Mouse (Mus musculus) left cerebral cortex, postnatal 10 days (tissue): ENCODE measurements around the gene Olfr170. TPM values are rescaled to one million over a fixed set of nuclear protein-coding genes. Genes with fewer than 3 reads are reported as not detected.
"Not testable (repeated sequence)": the region's sequence is repeated elsewhere in the genome, so short reads cannot be mapped to it uniquely, and the experiment has no call there.

Source experiments
- DNase-seq, 2 experiments: peaks; one replicate each; pipeline ENCODE4 v3.0.0; 2021 to 2022; ENCODE audit warnings: low spot score in 2 of 2, mixed read lengths in 1 of 2; ENCODE audit errors: extremely low spot score in 1 of 2
- intact Hi-C: fragments of 180-260 bp; cut with DNase I; formaldehyde crosslinking; loops from one replicate; pipeline ENCODE4 v1.15.1; 2025
- total RNA-seq, 2 experiments: library from RNA; stranded (reverse); gene quantifications; 2 replicates each; pipeline ENCODE4 v1.2.3; 2021

The Olfr170 gene
- total RNA-seq: not detected

DNA sequence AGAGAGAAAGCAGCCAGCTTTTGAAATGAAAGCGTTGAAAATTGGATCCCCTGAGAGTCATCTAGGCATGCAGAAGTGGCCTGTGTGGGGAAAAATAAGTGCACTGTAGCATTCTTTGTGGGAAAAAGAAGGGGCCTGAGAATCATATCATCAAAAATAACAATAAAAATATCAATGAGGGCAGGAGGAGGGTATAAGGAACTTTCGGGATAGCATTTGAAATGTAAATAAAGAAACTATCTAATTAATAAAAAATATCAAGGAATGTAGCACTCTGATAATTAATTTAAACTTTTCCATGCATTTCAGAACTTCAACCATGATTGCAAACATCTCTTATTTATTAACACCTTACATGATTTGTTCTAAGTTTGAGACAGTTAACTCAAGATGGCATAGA is at the start of gene Olfr170:
TSS of gene Olfr170 (minus strand) at position 101 of the 400 bp plus-strand sequence.
- intact Hi-C loops: not testable (repeated sequence)

DNA sequence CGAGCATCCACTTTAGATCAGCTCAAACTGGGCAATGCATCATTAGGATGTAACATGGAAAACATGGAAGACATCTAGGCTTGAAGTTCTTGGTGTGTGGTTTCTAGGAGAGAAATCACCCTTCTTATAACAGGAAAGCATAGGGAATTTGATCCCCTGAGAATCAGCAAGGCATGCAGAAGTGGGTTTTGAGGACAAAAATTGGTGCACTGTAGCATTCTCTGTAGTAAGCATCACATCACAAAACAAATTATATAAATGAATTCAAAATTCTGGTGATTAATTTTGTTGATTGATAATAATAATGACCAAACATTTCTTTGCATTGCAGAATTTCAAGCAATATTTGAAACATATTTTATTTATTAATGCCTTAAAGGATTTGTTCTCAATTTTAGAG is 18.1 kb upstream of the Olfr170 start, which contains the start of gene Olfr171:
TSS of gene Olfr171 (minus strand) at position 101 of the 400 bp plus-strand sequence.
- DNase-seq: no peak
- intact Hi-C loops: no loop called here

More for the DNA sequence above, at the start of gene Olfr170:
- DNase-seq: not testable (repeated sequence)

- intact Hi-C loops: no loop called here
- no peak for DNase-seq
Observed at GRCm38 (mm10) chr16:19603166-19603565, 8.5 kb downstream of the Olfr170 start.

GRCm38 (mm10) chr16:19571709-19572108 is 40.0 kb downstream of the Olfr170 start, which contains the start of gene Olfr169:
TSS of gene Olfr169 (minus strand) at chr16:19571809.
- intact Hi-C loops: not testable (repeated sequence)

More at GRCm38 (mm10) chr16:19571709-19572108, 40.0 kb downstream of the Olfr170 start, which contains the start of gene Olfr169:
- DNase-seq: not testable (repeated sequence)

Other genes with a start within 250 kb of the Olfr170 start
- gene Olfr165, start 188.7 kb downstream of the Olfr170 start, total RNA-seq: not detected
- gene Olfr166, start 128.2 kb downstream of the Olfr170 start, total RNA-seq: not detected
- gene Olfr167, start 89.6 kb downstream of the Olfr170 start, total RNA-seq: not detected
- gene Olfr168, start 76.3 kb downstream of the Olfr170 start, total RNA-seq: not detected
- not detected for gene Olfr169, start 40.1 kb downstream of the Olfr170 start, total RNA-seq
- gene Olfr171, start 18.0 kb upstream of the Olfr170 start, total RNA-seq: not detected
- under 1 TPM in 1 of 2 experiments, not detected in 1; 0.14 TPM for gene Lamp3, start 94.5 kb upstream of the Olfr170 start, total RNA-seq
- 1 to 10 TPM; 3.4 to 4.0 TPM for gene B3gnt5, start 148.3 kb upstream of the Olfr170 start, total RNA-seq